Mouse (Mus musculus) heart, adult 2 months (tissue): ENCODE measurements around the gene Cyp2r1.

Experiments
- CTCF ChIP-seq: fragments of 200-600 bp; IDR thresholded peaks from 2 replicates; pipeline ENCODE4 v1.8.1; 2022; ENCODE audit warnings: antibody characterized with exemption, mild to moderate bottlenecking, moderate library complexity
- EP300 ChIP-seq: fragments of 200-500 bp; IDR thresholded peaks from 2 replicates; pipeline ENCODE4 v1.6.1; 2011; ENCODE audit warnings: low read depth, low read length, control low read depth; ENCODE audit not compliant: insufficient read depth
- POLR2A ChIP-seq: fragments of 200-500 bp; IDR thresholded peaks from 2 replicates; pipeline ENCODE4 v1.6.1; 2011; ENCODE audit warnings: mild to moderate bottlenecking, low read depth, low read length, control low read depth; ENCODE audit not compliant: insufficient read depth

GRCm38 (mm10) chr7:114508879-114509278 is 53.9 kb downstream of the Cyp2r1 start:
- TF ChIP-seq CTCF: no peak
- TF ChIP-seq POLR2A: no peak
- no peak for TF ChIP-seq EP300
